Mouse (Mus musculus) embryonic stem cell, embryonic (primary cell): ENCODE results near the gene Gm5751.
"Not testable (repeated sequence)": the region's sequence is repeated elsewhere in the genome, so short reads cannot be mapped to it uniquely, and the experiment has no call there.

Experiments used
- CTCF ChIA-PET, 4 experiments: fragments of 300-600 bp in 2 of 4; fragments of 350-600 bp in 2 of 4; sonication (Branson Sonifier 250); formaldehyde crosslinking; loops; one replicate each; lab custom pipeline; 2022; ENCODE audit warnings: inconsistent platforms in 2 of 4; lab: Charles Lee
- POLR2A ChIA-PET, 4 experiments: fragments of 300-600 bp in 2 of 4; fragments of 350-600 bp in 2 of 4; sonication (Branson Sonifier 250); formaldehyde crosslinking; loops; one replicate each; lab custom pipeline; 2022; ENCODE audit warnings: antibody characterized with exemption in 4 of 4, inconsistent platforms in 1 of 4; lab: Charles Lee

Gene Gm5751

DNA sequence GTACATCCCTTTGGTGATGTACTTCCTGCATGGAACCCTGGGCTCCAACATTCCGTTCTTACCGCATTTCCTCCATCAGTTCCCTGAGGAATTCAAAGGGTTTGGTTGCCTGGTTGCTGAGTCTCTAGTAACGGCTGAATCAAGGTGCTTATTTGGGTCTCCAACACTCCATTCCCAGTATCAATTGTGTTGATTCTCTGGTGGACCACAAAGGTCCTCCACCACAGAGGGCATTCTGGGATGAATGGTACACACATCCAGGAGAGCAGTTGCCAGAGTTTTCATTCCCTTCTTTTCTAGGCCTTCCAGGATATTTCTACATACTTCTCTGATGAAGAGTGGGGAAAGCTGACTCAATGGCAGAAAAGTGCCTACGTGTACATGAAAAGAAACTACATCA is at the start of gene Gm5751:
TSS of gene Gm5751 (plus strand) at position 301 of the 400 bp plus-strand sequence.
- POLR2A ChIA-PET, CTCF ChIA-PET: not testable (repeated sequence)

DNA sequence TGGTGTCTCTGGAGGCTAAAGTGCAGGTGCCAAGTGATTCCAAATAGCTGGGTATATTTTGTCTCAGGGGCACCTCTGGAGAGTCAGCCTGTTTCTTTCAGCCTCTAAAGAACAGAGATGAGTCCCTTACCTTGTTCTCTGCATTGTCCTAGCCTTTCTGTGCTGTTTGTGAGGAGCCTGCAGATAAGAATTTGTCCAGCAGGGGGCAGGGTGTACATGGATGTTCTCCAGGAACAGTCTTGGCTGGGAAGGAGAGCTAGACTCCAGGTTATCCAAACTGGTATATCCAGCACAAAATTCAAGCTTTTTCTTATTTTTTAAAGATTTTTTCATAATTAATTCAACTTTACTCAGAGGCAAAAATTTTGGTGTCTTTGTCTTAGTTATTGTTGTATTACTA is 42.0 kb upstream of the Gm5751 start:
- POLR2A ChIA-PET = no interaction called here
- CTCF ChIA-PET = interaction anchor here in 2 of 4 experiments (0.6 kb wide), 2 partner anchors 110 to 116 kb away, joined by 3 read pairs; no protein-coding TSS in a partner anchor

- CTCF ChIA-PET = no interaction called here
These were observed 30.4 kb upstream of the Gm5751 start, which contains the start of gene Gm6592 for GRCm38 (mm10) chrX:8843694-8844093. Gene Gm6592 (plus strand): TSS chrX:8843994.

DNA sequence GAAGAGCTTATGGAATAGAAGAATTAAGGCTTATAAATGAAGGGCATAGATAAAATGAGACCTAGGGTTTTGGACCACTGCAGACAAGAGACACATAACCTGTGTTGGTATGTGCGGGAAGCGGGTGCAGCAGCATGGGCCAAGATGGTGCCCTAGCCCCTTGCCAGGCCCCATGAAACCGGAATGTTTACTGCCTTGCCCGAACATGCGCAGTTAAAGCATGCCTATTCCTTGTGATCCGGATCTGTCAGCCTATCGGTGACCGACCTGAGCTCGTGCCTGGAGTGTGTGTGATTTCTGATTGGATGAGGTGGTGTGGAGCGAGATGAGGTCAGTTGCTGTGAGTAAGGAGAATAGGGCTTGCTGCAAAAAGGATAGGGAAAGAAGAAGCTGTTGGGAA is 21.6 kb upstream of the Gm5751 start:
- ChIA-PET CTCF (no interaction called here), POLR2A (no interaction called here)

More at GRCm38 (mm10) chrX:8843694-8844093, 30.4 kb upstream of the Gm5751 start, which contains the start of gene Gm6592:
- POLR2A ChIA-PET = no interaction called here

- POLR2A ChIA-PET = not testable (repeated sequence)
- CTCF ChIA-PET = interaction anchor here (0.5 to 1.7 kb wide), 8 partner anchors 21 to 84 kb away, joined by 3 to 8 read pairs (median 4); no protein-coding TSS in a partner anchor
These were observed 9.7 kb upstream of the Gm5751 start for GRCm38 (mm10) chrX:8864331-8864730.

DNA sequence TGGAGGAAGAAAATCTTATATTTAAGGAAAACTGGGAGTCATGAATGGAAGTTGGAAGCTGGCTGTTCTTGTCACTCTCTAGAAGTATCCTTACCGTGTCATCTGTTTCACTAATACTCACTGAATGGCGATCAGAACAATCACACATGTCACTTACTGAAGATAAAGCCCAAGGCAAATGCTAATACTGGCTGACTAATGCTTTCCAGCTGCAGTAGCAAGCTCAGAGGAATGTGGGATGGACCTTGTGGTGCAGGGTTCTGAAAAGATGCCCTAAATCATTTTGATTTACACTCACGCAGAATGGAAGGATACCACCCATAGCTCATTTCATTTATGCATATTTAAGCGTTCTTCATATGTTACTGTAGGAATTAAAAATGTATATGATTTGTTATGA is 10.3 kb downstream of the Gm5751 start:
- CTCF ChIA-PET = interaction anchor here in 1 of 4 experiments (1.2 kb wide), 1 partner anchor 20 kb away, joined by 4 read pairs; no protein-coding TSS in a partner anchor
- POLR2A ChIA-PET = no interaction called here

DNA sequence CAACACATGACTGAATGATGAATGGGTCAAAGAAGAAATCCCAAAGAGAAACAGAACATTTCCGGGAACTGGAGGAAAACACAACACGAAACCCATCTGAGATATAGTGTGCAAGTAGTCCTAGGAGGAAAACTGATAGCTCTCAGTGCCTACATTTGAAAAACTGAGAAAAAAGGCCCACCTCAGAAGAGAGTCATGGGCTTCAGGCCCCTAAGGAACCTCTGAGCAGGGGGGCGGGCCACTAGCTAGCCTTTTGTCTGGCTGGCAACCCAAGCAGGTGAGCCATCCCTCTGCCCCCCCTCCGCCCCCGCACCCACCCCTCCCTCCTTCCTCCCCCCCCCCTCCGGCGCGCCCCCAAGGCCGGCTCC is 17.9 kb downstream of the Gm5751 start:
- ChIA-PET POLR2A (no interaction called here), CTCF (no interaction called here)

GRCm38 (mm10) chrX:8892343-8893155 is 18.5 kb downstream of the Gm5751 start, which contains the start of gene B630019K06Rik:
Gene B630019K06Rik (plus strand): TSS chrX:8892382.
- POLR2A ChIA-PET = no interaction called here
- CTCF ChIA-PET = no interaction called here

DNA sequence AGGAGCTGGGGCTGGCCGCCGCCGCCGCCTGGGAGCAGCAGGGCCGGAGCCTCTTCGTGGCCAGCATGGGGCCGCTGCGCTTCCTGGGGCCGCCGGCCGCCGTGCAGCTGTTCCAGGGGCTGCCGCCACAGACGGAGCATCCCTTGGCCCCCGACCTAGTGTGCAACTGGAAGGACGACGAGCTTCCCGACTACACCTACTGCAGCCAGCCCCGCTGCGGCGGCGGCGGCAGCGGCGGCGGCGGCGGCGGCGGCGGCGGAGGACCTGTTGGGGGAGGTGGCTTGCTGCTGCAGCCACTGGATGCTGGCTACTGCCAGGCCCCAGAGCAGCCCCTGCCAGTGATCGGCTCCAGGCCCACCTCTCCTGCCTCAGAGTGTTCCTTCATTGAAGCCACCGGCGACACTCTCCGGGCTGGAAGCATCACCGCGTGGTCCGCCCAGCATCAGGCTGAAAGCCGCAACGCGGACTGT is 19.2 kb downstream of the Gm5751 start:
- ChIA-PET CTCF (interaction anchor here in 1 of 4 experiments (1.1 kb wide), 1 partner anchor 29 kb away, joined by 3 read pairs; no protein-coding TSS in a partner anchor), POLR2A (no interaction called here)

DNA sequence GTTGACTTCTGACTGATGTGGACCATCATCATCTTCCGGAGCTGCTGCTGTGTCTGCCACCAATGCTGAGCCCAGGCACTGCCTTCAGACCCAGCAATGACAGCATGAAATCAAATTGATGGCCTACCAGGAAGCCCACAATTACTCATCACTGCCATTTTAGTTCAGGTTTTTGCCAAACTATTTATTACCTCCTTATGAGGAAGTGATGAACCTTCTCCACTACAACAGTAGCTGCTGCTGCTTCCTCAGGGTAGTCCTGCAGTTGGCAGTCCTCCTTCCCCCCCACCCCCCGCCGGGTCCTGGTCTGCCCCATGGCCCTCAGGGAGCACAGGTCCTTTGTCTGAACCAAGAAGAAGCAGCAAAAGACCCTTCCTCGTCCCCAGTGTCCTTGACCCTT is 26.8 kb downstream of the Gm5751 start:
- POLR2A ChIA-PET = no interaction called here
- CTCF ChIA-PET = no interaction called here

- CTCF ChIA-PET = no interaction called here
- POLR2A ChIA-PET = no interaction called here
These were observed 27.9 kb downstream of the Gm5751 start for GRCm38 (mm10) chrX:8901906-8902472.

- CTCF ChIA-PET = no interaction called here
- POLR2A ChIA-PET = no interaction called here
These were observed 47.0 kb downstream of the Gm5751 start for GRCm38 (mm10) chrX:8921080-8921479.

GRCm38 (mm10) chrX:8921813-8922607 is 48.0 kb downstream of the Gm5751 start:
- CTCF ChIA-PET = no interaction called here

DNA sequence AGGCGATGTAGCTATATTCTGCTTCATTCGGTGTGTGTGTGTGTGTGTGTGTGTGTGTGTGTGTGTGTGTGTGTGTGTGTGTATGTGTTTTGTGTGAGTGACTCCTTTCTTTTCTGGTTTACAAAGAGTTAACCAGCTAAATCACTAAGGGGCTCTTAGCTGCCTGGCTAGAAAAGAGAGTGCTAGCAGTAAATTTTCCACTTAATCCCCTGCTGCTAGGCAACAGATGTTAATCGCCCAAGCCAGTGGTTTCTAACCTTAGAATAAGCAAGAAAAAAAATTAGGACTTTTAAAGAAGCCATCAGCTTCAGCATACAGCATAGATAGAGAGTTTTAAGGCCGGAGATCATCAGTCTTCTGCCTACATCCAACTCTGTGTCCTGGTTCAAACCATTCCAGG is 53.3 kb downstream of the Gm5751 start:
- POLR2A ChIA-PET = no interaction called here

More at GRCm38 (mm10) chrX:8921813-8922607, 48.0 kb downstream of the Gm5751 start:
- POLR2A ChIA-PET = no interaction called here

More for the DNA sequence above, 53.3 kb downstream of the Gm5751 start:
- CTCF ChIA-PET = no interaction called here
